Mouse (Mus musculus) adrenal gland, postnatal 0 days (tissue): ENCODE measurements around the gene Arxes2. TPM values are rescaled to one million over a fixed set of nuclear protein-coding genes. Genes with fewer than 3 reads are reported as not detected.

ENCODE experiments used
- polyA plus RNA-seq: library from polyadenylated mRNA; unstranded; fragments of >200 nt; fragmentation: Nextera tagmentation; extraction: Ambion mirVana; gene quantifications from 2 replicates; pipeline ENCODE4 v1.2.1, GENCODE M21; 2015

Arxes2 gene
- polyA plus RNA-seq: 56.5 and 60.6 TPM in 2 replicates

DNA sequence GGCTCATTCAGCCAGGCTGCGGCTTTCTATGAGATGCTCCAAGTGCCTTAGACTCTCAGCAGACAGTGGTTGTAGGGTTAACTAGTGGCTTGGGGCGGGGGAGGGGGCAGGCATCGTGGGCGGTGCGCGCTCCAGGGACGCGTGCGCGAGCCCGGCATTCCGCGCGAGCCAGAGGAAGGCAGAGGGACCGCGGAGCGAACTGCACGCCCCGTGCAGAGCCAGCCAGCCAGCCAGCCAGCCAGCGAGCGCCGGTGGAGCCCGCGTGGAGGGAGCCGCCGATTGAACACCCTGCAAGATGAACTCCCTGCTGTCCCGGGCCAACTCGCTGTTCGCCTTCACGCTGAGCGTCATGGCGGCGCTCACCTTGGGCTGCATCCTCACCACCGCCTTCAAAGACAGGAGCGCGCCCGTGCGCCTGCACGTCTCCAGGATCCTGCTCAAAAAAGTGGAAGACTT is at the start of gene Arxes2:
Gene Arxes2, plus strand, starts transcription at position 161 of the 456 bp plus-strand sequence.

DNA sequence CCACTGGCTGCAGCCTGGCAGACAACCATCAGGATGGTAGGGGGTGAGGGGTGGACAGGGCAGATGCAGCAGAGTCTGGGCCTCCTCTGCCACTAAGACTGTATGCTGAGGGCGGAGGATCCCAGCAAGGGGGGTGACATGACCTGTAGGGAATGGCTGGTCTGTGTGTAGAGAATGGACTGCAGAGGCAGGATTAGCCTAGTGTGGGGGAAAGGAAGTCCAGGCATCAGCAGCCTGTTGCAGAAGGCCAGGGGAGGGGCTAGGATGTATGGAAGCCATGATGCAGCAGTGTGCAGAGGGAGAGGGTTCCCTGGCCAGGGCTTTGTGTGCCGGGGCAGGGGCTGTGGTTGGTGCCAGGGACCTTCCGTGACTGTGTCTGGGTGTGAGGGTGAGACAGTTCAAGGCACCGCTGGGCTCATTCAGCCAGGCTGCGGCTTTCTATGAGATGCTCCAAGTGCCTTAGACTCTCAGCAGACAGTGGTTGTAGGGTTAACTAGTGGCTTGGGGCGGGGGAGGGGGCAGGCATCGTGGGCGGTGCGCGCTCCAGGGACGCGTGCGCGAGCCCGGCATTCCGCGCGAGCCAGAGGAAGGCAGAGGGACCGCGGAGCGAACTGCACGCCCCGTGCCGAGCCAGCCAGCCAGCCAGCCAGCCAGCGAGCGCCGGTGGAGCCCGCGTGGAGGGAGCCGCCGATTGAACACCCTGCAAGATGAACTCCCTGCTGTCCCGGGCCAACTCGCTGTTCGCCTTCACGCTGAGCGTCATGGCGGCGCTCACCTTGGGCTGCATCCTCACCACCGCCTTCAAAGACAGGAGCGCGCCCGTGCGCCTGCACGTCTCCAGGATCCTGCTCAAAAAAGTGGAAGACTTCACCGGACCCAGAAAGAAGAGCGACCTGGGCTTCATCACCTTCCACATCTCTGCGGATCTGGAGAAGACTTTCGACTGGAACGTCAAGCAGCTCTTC is 39.5 kb downstream of the Arxes2 start, which contains the start of gene Arxes1:
Gene Arxes1, plus strand, starts transcription at position 569 of the 965 bp plus-strand sequence.

Other genes starting within 250 kb of the Arxes2 start
- 35.1 and 35.5 TPM in 2 replicates for gene Bhlhb9, start 196.2 kb upstream of the Arxes2 start, polyA plus RNA-seq
- gene Gprasp2, start 154.8 kb upstream of the Arxes2 start, polyA plus RNA-seq: 26.4 and 29.7 TPM in 2 replicates
- 15.7 and 25.3 TPM in 2 replicates for gene Arxes1, start 39.5 kb downstream of the Arxes2 start, polyA plus RNA-seq
- 154 and 234 TPM in 2 replicates for gene Bex2, start 74.4 kb downstream of the Arxes2 start, polyA plus RNA-seq
- 0.04 and 0.05 TPM in 2 replicates for gene Nxf3, start 91.4 kb downstream of the Arxes2 start, polyA plus RNA-seq
- gene Bex4, start 145.2 kb downstream of the Arxes2 start, polyA plus RNA-seq: 52.0 and 61.1 TPM in 2 replicates
- gene Tceal8, start 178.5 kb downstream of the Arxes2 start, polyA plus RNA-seq: 203 and 215 TPM in 2 replicates
- gene Tceal5, start 210.1 kb downstream of the Arxes2 start, polyA plus RNA-seq: 1.7 and 2.4 TPM in 2 replicates
- 2.2 and 8.4 TPM in 2 replicates for gene Tceal7, start 221.0 kb downstream of the Arxes2 start, polyA plus RNA-seq
- 44.0 and 56.9 TPM in 2 replicates for gene Bex1, start 221.7 kb downstream of the Arxes2 start, polyA plus RNA-seq